Mouse (Mus musculus) granulocyte monocyte progenitor cell, adult 5-6 weeks (primary cell): ENCODE data around the gene Atp2c2. TPM values are rescaled to one million over a fixed set of nuclear protein-coding genes. Genes with fewer than 3 reads are reported as not detected.

Experiments
- ATAC-seq: replicated peaks from 2 replicates; pipeline ENCODE4 v1.8.0; 2016; ENCODE audit warnings: mild to moderate bottlenecking, moderate TSS enrichment, inconsistent platforms; ENCODE audit not compliant: poor library complexity, severe bottlenecking
- total RNA-seq, 2 experiments: library from RNA; stranded (forward) in 1 of 2; stranded (reverse) in 1 of 2; fragments of 200-712, 200-1000 nt in 1 of 2; fragments of >200 nt in 1 of 2; fragmentation: Nextera tagmentation in 1 of 2; gene quantifications; 2 replicates each; pipeline ENCODE4 v1.2.3; 2014 to 2017

The Atp2c2 gene
- total RNA-seq (2014; fragmentation: Nextera tagmentation) (not detected in 2 replicates), total RNA-seq (2017) (not detected in 2 replicates)

GRCm38 (mm10) chr8:119699549-119700134, at the start of gene Atp2c2:
TSS of gene Atp2c2 (plus strand) at chr8:119700009.
- ATAC-seq = no peak

DNA sequence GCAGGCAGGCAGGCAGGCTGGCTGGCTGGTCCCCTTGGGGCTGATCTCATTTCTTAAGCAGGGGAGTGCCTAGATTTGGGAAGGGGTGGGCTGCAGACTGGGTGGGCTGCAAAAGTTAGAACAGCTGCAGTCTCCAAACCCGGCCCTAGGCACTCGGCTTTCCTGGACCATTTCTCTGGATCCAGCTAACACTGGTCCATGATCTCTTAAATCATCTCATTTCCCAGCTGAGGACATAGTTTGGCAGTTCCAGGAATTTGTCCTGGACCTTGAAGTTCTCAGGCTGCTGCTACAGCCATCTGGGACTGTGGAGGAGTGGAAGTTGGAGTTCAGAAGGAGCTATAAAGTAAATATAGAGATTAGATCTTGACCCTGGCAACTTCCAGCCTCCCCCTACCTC, 48.5 kb upstream of the Atp2c2 start:
- no peak for ATAC-seq

DNA sequence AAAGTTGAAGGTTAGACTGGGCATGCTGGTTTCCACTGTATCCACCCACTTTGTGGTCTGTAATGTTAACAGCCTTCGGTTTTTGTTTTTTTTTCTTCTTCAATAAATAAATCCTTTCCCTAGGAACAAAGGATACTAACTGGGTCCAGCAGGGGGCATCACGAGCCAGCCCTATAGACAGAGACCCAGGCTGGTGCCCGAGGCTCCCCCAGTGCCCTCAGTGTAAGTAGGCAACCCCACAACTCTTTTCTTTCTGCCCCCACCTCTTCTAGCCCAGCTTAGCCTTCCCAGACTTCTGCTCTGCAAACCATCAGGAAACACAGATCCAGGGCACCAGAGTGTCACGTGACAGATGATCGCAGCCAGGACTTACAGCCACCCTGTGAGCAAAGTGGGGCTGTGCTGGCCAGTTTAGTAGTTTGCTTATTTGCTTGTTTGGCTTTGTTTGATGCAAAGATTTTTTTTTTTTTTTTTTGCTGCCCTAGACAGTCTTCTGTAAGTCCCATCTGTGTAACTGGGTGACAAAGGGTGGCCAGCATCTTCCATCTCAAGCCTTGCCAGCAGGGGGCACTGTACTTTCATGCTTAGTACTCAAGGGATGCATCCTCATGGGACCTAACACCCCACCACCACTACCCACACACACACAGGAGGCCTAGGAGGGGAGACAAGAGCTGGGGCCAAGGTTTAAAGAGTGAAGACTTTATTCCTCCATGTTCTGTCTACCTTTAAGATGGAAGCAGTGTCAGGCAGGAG, 42.9 kb upstream of the Atp2c2 start:
- ATAC-seq = 0 out of 2 replicates have a peak, but pooled peaks have one; percentile 42

- no peak for ATAC-seq
These were observed 38.7 kb upstream of the Atp2c2 start for GRCm38 (mm10) chr8:119661081-119661480.

DNA sequence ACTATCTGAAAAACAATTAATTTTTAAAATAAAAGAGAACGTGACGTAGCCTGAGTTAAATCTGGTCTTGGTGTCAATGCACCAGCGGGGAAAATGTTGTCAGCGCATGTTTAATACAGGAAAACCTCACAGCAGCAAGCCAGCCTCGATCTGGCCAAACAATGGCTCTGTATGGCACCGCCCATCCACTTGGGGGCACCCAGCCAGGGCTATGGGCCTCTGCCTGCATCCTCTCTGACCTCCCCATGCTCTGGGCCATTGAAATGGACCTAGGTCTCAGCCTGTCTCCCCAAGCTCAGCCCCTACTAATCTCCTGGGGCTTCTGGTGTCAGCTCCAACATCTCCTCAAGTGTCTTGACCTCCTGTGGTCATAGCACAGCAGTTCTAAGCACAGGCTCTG, 37.9 kb upstream of the Atp2c2 start:
- ATAC-seq = no peak

GRCm38 (mm10) chr8:119663440-119663839, 36.4 kb upstream of the Atp2c2 start:
- no peak for ATAC-seq

DNA sequence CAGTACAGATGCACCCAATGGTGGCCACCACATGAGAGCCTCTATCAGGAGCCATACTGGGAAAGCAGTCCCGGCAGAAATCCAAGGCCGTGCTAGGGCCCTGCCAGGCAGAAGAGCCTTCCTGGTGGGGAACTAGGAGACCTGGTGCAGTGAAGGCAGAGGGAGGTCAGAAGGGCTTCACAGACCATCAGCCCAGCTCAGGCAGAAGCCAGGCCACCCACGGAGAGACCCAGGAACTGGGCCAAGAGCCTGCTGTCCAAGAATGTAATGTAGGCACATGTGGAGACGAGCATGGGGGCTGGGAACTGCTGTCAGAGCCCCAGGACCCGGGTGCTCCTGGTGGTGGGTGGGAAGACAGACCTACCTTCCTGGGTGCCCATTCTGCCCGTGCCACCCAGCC, 34.5 kb upstream of the Atp2c2 start:
- ATAC-seq = no peak

DNA sequence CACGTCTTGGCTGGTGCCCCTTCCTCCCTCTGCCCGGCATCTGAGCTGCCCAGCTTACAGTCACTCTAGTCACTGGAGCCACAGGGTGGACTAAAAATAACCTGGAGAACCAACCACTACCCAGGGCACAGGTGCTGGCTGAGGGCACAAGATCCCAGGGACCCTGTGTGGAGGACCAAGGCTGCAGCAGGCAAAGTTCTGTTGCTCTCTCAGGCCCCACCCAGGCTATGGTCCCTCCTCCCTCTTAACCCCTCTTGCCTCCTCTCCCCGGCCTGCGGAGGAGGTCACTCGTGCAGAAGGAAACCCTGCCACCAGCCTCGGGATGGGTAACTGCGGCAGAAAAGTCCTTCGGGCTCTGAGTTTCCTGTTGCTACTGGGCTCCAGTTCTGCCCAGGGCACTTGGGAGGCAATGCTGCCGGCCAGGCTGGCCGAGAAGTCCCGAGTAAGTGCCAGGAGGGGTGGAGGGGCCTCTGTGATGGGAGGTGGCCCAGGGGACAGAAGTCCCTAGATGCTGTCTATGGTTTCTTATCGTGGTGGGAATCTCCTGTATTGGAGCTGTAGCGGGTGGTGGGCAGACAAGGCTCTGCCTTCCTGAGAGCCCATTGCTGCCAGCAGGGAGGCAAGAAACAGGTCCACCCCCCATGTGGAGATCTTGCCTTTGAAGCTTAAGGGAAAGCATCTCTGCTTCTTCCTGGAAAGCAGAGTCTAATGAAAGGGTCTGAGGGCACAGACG, 33.4 kb upstream of the Atp2c2 start, which contains the start of gene Wfdc1:
Gene Wfdc1 (plus strand): TSS at position 147 of the 733 bp plus-strand sequence.
- no peak for ATAC-seq

DNA sequence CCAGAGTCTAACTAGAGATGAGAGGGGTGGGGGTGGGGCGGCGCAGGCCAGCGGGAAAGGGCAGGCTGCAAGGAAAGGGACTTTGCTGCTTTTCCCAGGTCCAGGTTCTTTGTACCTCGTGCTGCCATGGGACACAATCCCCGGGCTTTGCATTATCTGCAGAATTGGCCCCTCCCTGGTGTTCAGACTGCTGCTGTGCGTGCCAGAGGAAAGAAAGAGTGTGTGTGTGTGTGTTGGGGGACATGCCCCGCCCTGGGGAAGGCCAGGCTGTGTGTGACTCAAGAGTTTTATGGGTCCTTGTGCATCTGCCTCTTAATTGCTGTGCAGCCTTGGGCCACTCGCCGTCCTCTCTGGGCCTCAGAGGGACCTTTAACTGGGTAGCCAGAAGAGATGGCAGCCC, 31.4 kb upstream of the Atp2c2 start:
- no peak for ATAC-seq

DNA sequence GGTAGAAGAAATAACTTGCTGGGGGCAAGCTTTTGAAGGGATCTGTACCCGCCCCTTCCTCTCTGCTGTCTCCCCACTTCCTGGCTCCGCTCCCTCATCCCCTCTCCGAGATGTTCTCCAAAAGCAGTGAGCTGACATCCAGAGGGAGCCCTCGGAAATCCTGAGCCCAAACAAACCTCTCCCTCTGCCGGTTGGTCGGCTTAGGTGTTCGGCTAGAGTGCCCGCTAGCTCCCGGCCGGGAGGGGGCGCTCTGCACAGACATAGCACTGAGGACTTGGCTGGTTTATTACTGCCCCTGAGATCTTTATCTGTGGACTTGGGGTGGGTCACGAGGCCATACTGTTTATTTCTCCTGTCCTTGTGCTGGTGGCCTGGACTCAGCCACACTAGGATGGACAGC, 30.5 kb upstream of the Atp2c2 start:
- ATAC-seq = peak; percentile 59

GRCm38 (mm10) chr8:119670419-119671091, 29.3 kb upstream of the Atp2c2 start:
- no peak for ATAC-seq

- no peak for ATAC-seq
These were observed 25.7 kb upstream of the Atp2c2 start for GRCm38 (mm10) chr8:119673976-119674555.

GRCm38 (mm10) chr8:119675457-119675856, 24.4 kb upstream of the Atp2c2 start:
- no peak for ATAC-seq

- ATAC-seq = peak; percentile 73
These were observed 23.4 kb upstream of the Atp2c2 start for GRCm38 (mm10) chr8:119676389-119676788.

DNA sequence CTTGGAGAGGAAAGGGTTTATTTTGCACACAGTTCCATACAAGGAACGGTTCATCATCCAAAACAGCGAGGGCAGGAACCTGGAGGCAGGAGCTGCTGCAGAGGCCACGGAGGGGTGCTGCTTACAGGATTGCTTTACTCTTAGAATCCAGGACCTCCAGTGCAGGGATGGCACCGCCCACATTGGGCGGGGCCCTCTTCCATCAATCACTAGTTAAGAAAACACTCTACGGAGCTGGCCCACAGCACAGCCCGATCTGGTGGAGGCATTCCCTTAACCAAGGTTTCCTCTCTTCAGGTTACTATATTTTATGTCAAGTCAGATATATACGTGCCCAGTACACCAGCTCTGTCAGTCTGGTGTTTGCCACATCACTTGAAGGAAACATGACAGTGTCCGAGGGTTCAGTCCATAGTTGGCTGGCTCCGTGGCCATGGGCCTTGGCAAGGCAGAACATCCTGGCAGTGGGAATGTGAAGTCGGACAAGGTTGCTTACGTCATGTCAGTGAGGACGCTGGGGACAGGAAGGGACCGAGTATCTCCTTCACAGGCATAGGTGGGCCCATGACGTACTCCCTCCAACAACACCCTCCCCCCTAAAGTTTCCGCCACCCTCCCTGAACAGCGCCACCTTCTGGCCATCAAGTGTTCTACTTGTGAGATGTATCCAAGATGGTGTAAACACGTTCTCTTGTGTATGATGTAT, 21.5 kb upstream of the Atp2c2 start:
- peak; percentile 56 for ATAC-seq

DNA sequence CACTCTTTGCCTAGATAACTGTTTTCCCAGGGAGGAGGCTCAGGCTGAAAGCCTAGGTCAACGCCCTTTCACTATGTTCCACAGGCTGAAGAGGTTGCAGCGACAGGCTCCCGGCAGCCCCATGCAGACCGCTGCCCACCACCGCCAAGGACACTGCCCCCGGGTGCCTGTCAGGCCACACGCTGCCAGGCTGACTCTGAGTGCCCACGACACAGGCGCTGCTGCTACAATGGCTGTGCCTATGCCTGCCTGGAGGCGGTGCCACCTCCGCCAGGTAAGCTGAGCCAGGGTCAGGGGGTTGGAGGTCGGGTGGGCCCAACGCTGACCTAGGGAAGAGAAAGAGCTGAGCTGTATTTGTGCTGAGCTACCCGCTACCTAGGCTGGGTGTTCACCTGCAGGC, 20.6 kb upstream of the Atp2c2 start:
- ATAC-seq = no peak

DNA sequence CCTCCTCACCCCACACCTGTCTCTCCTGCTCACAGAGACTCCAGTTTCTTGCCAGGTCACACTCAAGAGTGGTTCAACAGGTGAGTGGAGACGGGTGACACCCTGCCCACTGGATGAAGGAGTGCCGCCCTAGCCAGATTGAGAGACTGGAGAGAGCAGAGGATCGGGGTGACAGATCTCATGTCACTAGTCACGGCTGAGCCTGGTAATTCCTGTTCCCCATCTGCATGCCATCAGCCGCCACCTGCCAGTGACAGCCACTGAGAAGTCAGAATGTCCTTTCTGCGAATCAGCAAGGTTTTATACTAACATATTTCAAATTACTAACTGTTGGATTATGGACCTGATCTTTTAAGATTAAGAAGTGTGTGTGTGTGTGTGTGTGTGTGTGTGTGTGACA, 9.2 kb upstream of the Atp2c2 start:
- no peak for ATAC-seq

DNA sequence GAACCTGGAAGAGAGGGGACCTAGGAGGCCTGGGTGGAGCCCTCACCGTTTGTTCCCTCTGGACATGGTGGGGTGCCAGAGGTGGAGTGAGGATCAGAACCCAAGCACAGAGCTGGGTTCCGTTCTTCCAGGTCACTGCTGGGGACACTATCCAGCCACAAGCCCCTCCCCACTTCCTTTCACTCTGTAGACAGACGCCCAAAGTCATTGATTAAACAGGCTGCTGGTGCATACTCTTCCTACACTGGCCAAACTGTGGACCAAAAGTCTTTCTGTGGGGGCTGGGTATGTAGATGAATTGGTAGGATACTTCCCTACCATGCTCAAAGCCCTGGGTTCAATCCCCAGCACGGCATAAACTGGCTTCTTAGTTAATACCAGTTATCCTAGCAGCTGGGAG, 7.8 kb upstream of the Atp2c2 start:
- no peak for ATAC-seq

DNA sequence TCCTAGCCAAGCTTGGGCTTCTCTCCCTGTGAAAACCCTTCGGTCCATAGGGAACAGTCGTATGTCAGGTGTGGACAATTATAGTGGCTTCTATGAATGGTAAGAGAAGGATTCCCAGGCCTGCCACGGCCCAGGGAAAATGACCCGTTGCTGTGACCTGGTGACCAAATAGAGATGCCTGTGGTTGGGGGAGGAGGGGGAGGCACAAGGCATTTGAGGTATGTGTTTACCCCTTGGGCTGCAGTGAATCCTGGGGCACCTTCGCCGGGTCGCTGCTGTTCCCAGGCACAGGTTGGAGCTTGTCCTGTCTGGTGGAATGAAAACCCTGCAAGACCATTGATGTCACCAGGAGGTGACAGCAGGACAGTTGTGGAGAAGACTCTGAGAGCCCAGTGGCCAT, 5.1 kb upstream of the Atp2c2 start:
- no peak for ATAC-seq

DNA sequence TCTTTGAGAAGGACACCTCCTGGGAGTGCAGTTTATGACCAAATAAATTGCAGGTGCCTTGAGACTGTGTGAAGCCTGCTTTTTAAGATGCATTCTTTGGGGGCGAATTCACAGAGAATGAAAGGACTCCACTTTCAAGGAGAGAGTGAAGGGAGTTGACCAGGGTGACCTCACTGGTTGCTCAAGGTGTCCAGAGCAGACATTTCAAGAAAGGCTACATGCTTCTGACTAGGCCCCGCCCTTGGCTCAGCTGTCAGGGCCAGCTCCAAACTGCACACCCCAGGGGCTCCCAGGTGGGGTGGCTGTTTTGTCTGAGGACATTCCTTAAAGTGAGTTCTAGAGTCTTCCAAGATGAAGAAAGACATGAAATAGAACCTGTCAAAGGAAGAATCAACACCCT, 2.6 kb upstream of the Atp2c2 start:
- no peak for ATAC-seq
